Mouse (Mus musculus) inflammation-experienced regulatory T-cells, adult 6 months (primary cell): ENCODE results near the gene Pom121. TPM values are rescaled to one million over a fixed set of nuclear protein-coding genes. Genes with fewer than 3 reads are reported as not detected.
A peak's percentile ranks its signal among the peaks of the same experiment; 100 is the strongest.
"Not testable (repeated sequence)": the region's sequence is repeated elsewhere in the genome, so short reads cannot be mapped to it uniquely, and the experiment has no call there.

Experiments
- ATAC-seq: one replicate; pipeline ENCODE4 v1.8.0; 2017
- polyA plus RNA-seq, 3 experiments: library from polyadenylated mRNA; unstranded; fragments of 100-300 nt; shearing (Covaris generic); gene quantifications; one replicate each; pipeline ENCODE4 v1.2.1; 2017

Pom121 gene
- 10 to 100 TPM; 13.2 to 18.7 (median 13.7) TPM for polyA plus RNA-seq

- peak; percentile 94 for ATAC-seq
Measured at GRCm38 (mm10) chr5:135394004-135394823, at the start of gene Pom121. Gene Pom121, minus strand, starts transcription at chr5:135394546.

- no peak for ATAC-seq
Measured at GRCm38 (mm10) chr5:135442430-135442829, 48.1 kb upstream of the Pom121 start.

- no peak for ATAC-seq
Measured at GRCm38 (mm10) chr5:135435039-135435438, 40.7 kb upstream of the Pom121 start.

GRCm38 (mm10) chr5:135433861-135434260 is 39.5 kb upstream of the Pom121 start:
- no peak for ATAC-seq

GRCm38 (mm10) chr5:135431111-135431510 is 36.8 kb upstream of the Pom121 start:
- no peak for ATAC-seq

GRCm38 (mm10) chr5:135428786-135429185 is 34.4 kb upstream of the Pom121 start:
- ATAC-seq = no peak

- ATAC-seq = no peak
Measured at GRCm38 (mm10) chr5:135410266-135410665, 15.9 kb upstream of the Pom121 start.

- no peak for ATAC-seq
Measured at GRCm38 (mm10) chr5:135408114-135408513, 13.8 kb upstream of the Pom121 start.

GRCm38 (mm10) chr5:135405437-135405836 is 11.1 kb upstream of the Pom121 start:
- ATAC-seq = no peak

GRCm38 (mm10) chr5:135404623-135405022 is 10.3 kb upstream of the Pom121 start:
- no peak for ATAC-seq

GRCm38 (mm10) chr5:135400244-135400643 is 5.9 kb upstream of the Pom121 start:
- ATAC-seq = peak; percentile 75

GRCm38 (mm10) chr5:135399382-135399781 is 5.0 kb upstream of the Pom121 start:
- no peak for ATAC-seq

GRCm38 (mm10) chr5:135395826-135396225 is 1.5 kb upstream of the Pom121 start:
- ATAC-seq = no peak

- no peak for ATAC-seq
Measured at GRCm38 (mm10) chr5:135383771-135384170, 10.6 kb downstream of the Pom121 start.

GRCm38 (mm10) chr5:135382746-135383145 is 11.6 kb downstream of the Pom121 start:
- no peak for ATAC-seq

GRCm38 (mm10) chr5:135381356-135381925 is 12.9 kb downstream of the Pom121 start:
- ATAC-seq = no peak

- ATAC-seq = no peak
Measured at GRCm38 (mm10) chr5:135380681-135381080, 13.7 kb downstream of the Pom121 start.

GRCm38 (mm10) chr5:135376341-135376740 is 18.0 kb downstream of the Pom121 start:
- no peak for ATAC-seq

- no peak for ATAC-seq
Measured at GRCm38 (mm10) chr5:135375167-135375566, 19.2 kb downstream of the Pom121 start.

- ATAC-seq = no peak
Measured at GRCm38 (mm10) chr5:135373601-135374000, 20.7 kb downstream of the Pom121 start.

- ATAC-seq = no peak
Measured at GRCm38 (mm10) chr5:135371195-135371594, 23.2 kb downstream of the Pom121 start.

GRCm38 (mm10) chr5:135369787-135370654 is 24.3 kb downstream of the Pom121 start, which contains the start of gene Nsun5:
Gene Nsun5, plus strand, starts transcription at chr5:135369953.
- peak; percentile 90 for ATAC-seq

GRCm38 (mm10) chr5:135369196-135369595 is 25.1 kb downstream of the Pom121 start:
- ATAC-seq = not testable (repeated sequence)
